Mouse (Mus musculus) bone marrow, adult 2 months (tissue): ENCODE measurements at regions not wholly inside any gene's neighbourhood (a gene's known extent, or its start where the extent isn't known, plus 50 kb on each side); places are given as distances from the start of the nearest gene placed in this dataset.

Experiments used
- CTCF ChIP-seq: fragments of 200-500 bp; IDR thresholded peaks from 2 replicates; pipeline ENCODE4 v1.5.1; 2011; ENCODE audit warnings: low read length, control low read depth; ENCODE audit not compliant: control insufficient read depth, insufficient read depth
- POLR2A ChIP-seq: fragments of 200-500 bp; IDR thresholded peaks from 2 replicates; pipeline ENCODE4 v1.6.1; 2011; ENCODE audit warnings: low read depth, mild to moderate bottlenecking, control low read depth, low read length, borderline replicate concordance; ENCODE audit not compliant: control insufficient read depth

DNA sequence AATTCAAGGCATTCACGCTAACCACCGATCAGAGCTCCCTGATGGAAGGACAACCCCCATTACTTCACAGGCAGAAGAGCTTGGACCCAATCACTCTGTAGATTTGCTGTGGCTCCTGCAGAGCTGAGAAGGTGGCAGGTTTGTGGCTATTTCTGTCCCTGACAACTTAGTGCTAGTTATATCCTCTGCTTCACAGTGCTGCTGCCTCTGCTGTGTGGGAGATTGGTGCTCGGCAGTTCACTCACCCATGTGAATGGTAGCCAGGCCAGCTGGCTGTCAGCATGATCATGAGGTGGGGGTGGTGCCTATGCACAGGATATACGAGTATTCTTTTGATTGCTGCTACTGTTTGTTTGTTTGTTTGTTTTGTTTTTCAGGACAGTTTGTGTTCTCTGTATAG is 113.9 kb downstream of the Gm10131 start:
- TF ChIP-seq CTCF (no peak), POLR2A (no peak)
